Mouse (Mus musculus) layer of hippocampus, postnatal 10 days (tissue): ENCODE measurements around the gene Vmn1r8. TPM values are rescaled to one million over a fixed set of nuclear protein-coding genes. Genes with fewer than 3 reads are reported as not detected.
"Not testable (repeated sequence)": the region's sequence is repeated elsewhere in the genome, so short reads cannot be mapped to it uniquely, and the experiment has no call there.

Experiments used
- DNase-seq, 2 experiments: peaks; one replicate each; pipeline ENCODE4 v3.0.0; 2021; ENCODE audit warnings: low spot score in 2 of 2
- long read RNA-seq: library from polyadenylated mRNA; stranded (forward); transcript quantifications from one replicate; pipeline ENCODE4 v2.0.0, GENCODE M21; 2023
- total RNA-seq, 2 experiments: library from RNA; stranded (reverse); gene quantifications; 2 replicates each; pipeline ENCODE4 v1.2.3; 2021

Gene Vmn1r8
- total RNA-seq: not detected
- long read RNA-seq: 0 reads

GRCm38 (mm10) chr6:57031984-57032383 lies at the start of gene Vmn1r8:
TSS of gene Vmn1r8 (plus strand) at chr6:57032284.
- no peak for DNase-seq

GRCm38 (mm10) chr6:56996943-56997342 lies 35.1 kb upstream of the Vmn1r8 start, which contains the start of gene Vmn1r6:
TSS of gene Vmn1r6 (plus strand) at chr6:56997243.
- DNase-seq: no peak

GRCm38 (mm10) chr6:57025224-57025623 lies 6.9 kb upstream of the Vmn1r8 start, which contains the start of gene Vmn1r7:
TSS of gene Vmn1r7 (minus strand) at chr6:57025324.
- DNase-seq: not testable (repeated sequence)

DNA sequence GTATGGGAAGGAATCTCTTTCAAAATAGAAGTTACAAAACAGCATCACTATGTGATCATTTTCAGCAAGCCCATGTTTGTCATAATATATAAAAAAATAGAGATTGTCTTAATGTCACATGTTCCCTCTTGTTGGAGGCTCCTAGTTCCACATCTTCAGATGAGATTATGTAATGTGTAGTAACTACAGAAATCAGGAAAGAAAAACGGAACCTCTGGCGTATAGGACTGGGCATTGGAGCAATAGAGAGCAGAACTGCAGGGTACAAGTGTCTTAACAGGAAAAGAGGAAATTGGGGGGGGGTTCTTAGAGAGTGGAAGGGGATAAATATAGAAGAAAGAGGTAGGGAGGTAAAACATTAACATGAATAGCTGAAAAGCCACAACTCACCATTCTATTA lies 2.6 kb downstream of the Vmn1r8 start:
- DNase-seq: no peak

GRCm38 (mm10) chr6:57063730-57064129 lies 31.6 kb downstream of the Vmn1r8 start:
- no peak for DNase-seq

- DNase-seq: no peak
These were observed 34.4 kb downstream of the Vmn1r8 start, which contains the start of gene Vmn1r9 for GRCm38 (mm10) chr6:57066487-57066886. TSS of gene Vmn1r9 (plus strand) at chr6:57066787.

Other genes starting within 250 kb of the Vmn1r8 start
- gene Kbtbd2, start 234.5 kb upstream of the Vmn1r8 start, total RNA-seq: 10 to 100 TPM; 37.8 to 40.0 TPM
- 10 to 100 TPM; 39.0 to 40.2 TPM for gene Fkbp9, start 200.2 kb upstream of the Vmn1r8 start, total RNA-seq
- 10 to 100 TPM; 50.0 to 51.5 TPM for gene Nt5c3, start 108.4 kb upstream of the Vmn1r8 start, total RNA-seq
- gene Vmn1r4, start 108.3 kb upstream of the Vmn1r8 start, total RNA-seq: under 1 TPM; 0.23 to 0.36 TPM
- not detected for gene Vmn1r5, start 62.0 kb upstream of the Vmn1r8 start, total RNA-seq
- not detected for gene Vmn1r6, start 35.0 kb upstream of the Vmn1r8 start, total RNA-seq
- not detected for gene Vmn1r7, start 7.0 kb upstream of the Vmn1r8 start, total RNA-seq
- gene Vmn1r9, start 34.5 kb downstream of the Vmn1r8 start, total RNA-seq: not detected
- not detected for gene Vmn1r10, start 77.2 kb downstream of the Vmn1r8 start, total RNA-seq
- not detected for gene Vmn1r11, start 101.2 kb downstream of the Vmn1r8 start, total RNA-seq
- gene Vmn1r12, start 124.6 kb downstream of the Vmn1r8 start, total RNA-seq: not detected
- gene Vmn1r13, start 171.0 kb downstream of the Vmn1r8 start, total RNA-seq: not detected
- not detected for gene Vmn1r14, start 199.4 kb downstream of the Vmn1r8 start, total RNA-seq
- gene Vmn1r15, start 225.7 kb downstream of the Vmn1r8 start, total RNA-seq: not detected